In the genomic region with DNA sequence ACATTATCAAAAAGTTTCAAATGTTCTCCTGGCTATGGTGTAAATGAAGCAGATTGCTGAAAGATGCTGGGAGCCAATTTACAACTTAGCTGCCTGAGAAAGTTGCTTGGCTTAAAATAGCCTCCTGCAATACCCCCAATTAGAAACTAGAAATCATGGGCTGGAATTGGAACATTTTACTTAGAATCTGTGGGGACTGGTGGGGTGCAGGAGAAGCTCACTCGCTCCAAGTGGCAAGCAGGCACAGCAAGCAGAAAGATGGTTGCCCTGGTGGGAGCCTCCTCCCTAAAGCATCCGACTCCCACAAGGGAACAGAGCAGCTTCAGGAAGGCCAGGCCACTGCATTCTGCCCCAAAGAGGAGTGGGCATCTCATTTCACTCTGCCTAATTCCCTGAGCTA, we compare ENCODE assay signal across 27 mouse cellular contexts. TPM values are rescaled to one million over a fixed set of nuclear protein-coding genes. Genes with fewer than 3 reads are reported as not detected.
DNase-seq lines count a peak whose midpoint lies in the region; ATAC-seq and TF ChIP-seq lines count a peak whose summit lies in the region.
"Had no signal": no experiment of that assay in that cellular context is flagged by ENCODE, and none has a peak within 500 bp of the region (broad histone marks: within the 10 kb centered on the region; RNA-seq: fewer than 3 reads in every experiment).

No protein-coding gene starts in this region.

- no peak for TF ChIP-seq CTCF in thymus, adult 2 months (IDR thresholded peaks at IDR 0.05; ENCODE audit: borderline replicate concordance, control insufficient read depth, extremely low read depth, insufficient read depth, low read length, poor library complexity)

- DNase-seq in frontal cortex, postnatal 14 days (ENCODE audit: low spot score in 2 of 2), result no peak
- peak; percentile 34 to 43 for DNase-seq in left cerebral cortex, adult 9 months (ENCODE audit: low spot score in 2 of 2)
- DNase-seq in left cerebral cortex, adult 18-20 months (ENCODE audit: low spot score in 2 of 2), result no peak
- DNase-seq in thymus, adult 2 months, result no peak
- no peak for DNase-seq in thymus, postnatal 0 days (ENCODE audit: low spot score)
- DNase-seq: adrenal gland, postnatal 14 days; cerebellum, adult 11-12 months; cerebellum, postnatal 14 days; embryo, embryonic 11 days; gastrocnemius, postnatal 10 days; heart, adult 18-20 months; heart, postnatal 36 days; kidney, postnatal 4 days; layer of hippocampus, postnatal 36 days; lung, postnatal 10 days had no signal

- H3K36me3 ChIP-seq in thymus, adult 2 months (ENCODE audit: control insufficient read depth, insufficient read depth, low read length), result no peaks in the 10 kb centered on the region
- H3K36me3 ChIP-seq: midbrain, embryonic 13.5 days; neural tube, embryonic 12.5 days had no signal

- no peaks in the 10 kb centered on the region for H3K27me3 ChIP-seq in thymus, adult 2 months (ENCODE audit: control insufficient read depth, insufficient read depth, low read length)
- H3K27me3 ChIP-seq: CH12.LX; midbrain, embryonic 13.5 days; neural tube, embryonic 12.5 days had no signal

- H3K27ac ChIP-seq in thymus, adult 2 months (ENCODE audit: control insufficient read depth, insufficient read depth, low read length), result peak overlapping the region; percentile 73
- H3K27ac ChIP-seq: hindbrain, embryonic 14.5 days; midbrain, embryonic 13.5 days; neural tube, embryonic 12.5 days had no signal

- peaks cover 63% of the 10 kb centered on the region for H3K4me1 ChIP-seq in thymus, adult 2 months (replicated peaks; ENCODE audit: control insufficient read depth, insufficient read depth, low read length)
- H3K4me1 ChIP-seq: midbrain, embryonic 13.5 days; neural tube, embryonic 12.5 days had no signal

- peak; percentile 53; the same call in 1 of the 2 replicates for ATAC-seq in frontal cortex, adult (ENCODE audit: low TSS enrichment)
- ATAC-seq in megakaryocyte progenitor cell, adult 5-6 weeks (replicated peaks; ENCODE audit: poor library complexity), result no peak
- ATAC-seq: midbrain, embryonic 13.5 days had no signal

- WGBS in thymus, adult 2 months, result 81% methylated on average over 2 of the region's 2 CpGs

- H3K4me3 ChIP-seq in thymus, adult 2 months (ENCODE audit: control insufficient read depth, insufficient read depth, low read length), result no peak overlapping the region
- H3K4me3 ChIP-seq: midbrain, embryonic 13.5 days; neural tube, embryonic 12.5 days had no signal

- no peak for TF ChIP-seq POLR2A in thymus, adult 2 months (IDR thresholded peaks at IDR 0.05; ENCODE audit: control insufficient read depth, extremely low read depth, insufficient read depth, low read length, poor library complexity)

RNA-seq across cellular contexts. Expression of a gene that starts 28.9 kb away (rescaled TPM):
- total RNA-seq in left cerebral cortex, adult 18-20 months (2021), result not detected
- polyA plus RNA-seq in thymus, adult 2 months (2012; rRNA removed), result 0.09 TPM in 2 replicates
- 0.17 and 0.33 TPM in 2 replicates for polyA plus RNA-seq in thymus, postnatal 0 days (2015; fragmentation: Nextera tagmentation; extraction: Ambion mirVana)
- total RNA-seq in megakaryocyte progenitor cell, adult 5-6 weeks (2015), result not detected in 2 replicates
- total RNA-seq in megakaryocyte progenitor cell, adult 5-6 weeks (2017), result not detected in 2 replicates
- total RNA-seq: adrenal gland, postnatal 14 days; CH12.LX; gastrocnemius, postnatal 10 days; heart, adult 18-20 months; heart, postnatal 36 days; layer of hippocampus, postnatal 36 days; MEL had no signal
- polyA plus RNA-seq: heart, embryonic 14.5 days; hindbrain, embryonic 14.5 days; intestine, embryonic 14.5 days; kidney, embryonic 14.5 days; liver, embryonic 16.5 days; midbrain, embryonic 13.5 days; neural tube, embryonic 12.5 days; urinary bladder, adult 2 months had no signal

RNA-seq across cellular contexts. Expression of a gene that starts 36.3 kb away (rescaled TPM):
- total RNA-seq in left cerebral cortex, adult 18-20 months (2021), result under 1 TPM; 0.33 to 0.56 TPM
- polyA plus RNA-seq in thymus, adult 2 months (2012; rRNA removed), result 139 and 162 TPM in 2 replicates
- 90.8 and 112 TPM in 2 replicates for polyA plus RNA-seq in thymus, postnatal 0 days (2015; fragmentation: Nextera tagmentation; extraction: Ambion mirVana)
- total RNA-seq in megakaryocyte progenitor cell, adult 5-6 weeks (2015), result 0.05 and 1.2 TPM in 2 replicates
- 1.5 and 1.8 TPM in 2 replicates for total RNA-seq in megakaryocyte progenitor cell, adult 5-6 weeks (2017)

Comparison
In these comparisons a context has a peak if more than half of its experiments do, and no peak if none do; other contexts are left out.
1. DNase-seq: peak in left cerebral cortex, adult 9 months (2 of 2); none in frontal cortex, postnatal 14 days (0 of 2), left cerebral cortex, adult 18-20 months (0 of 2), thymus, adult 2 months (single experiment) and thymus, postnatal 0 days (single experiment).